Mouse (Mus musculus) cerebellum, adult 2 months (tissue): ENCODE measurements around the gene Kbtbd13.

Experiments
- CTCF ChIP-seq: fragments of 200-500 bp; IDR thresholded peaks from 2 replicates; pipeline ENCODE4 v1.5.1; 2011; ENCODE audit warnings: low read depth, mild to moderate bottlenecking, control low read depth, low read length, moderate library complexity, borderline replicate concordance; ENCODE audit not compliant: insufficient read depth
- POLR2A ChIP-seq: fragments of 200-500 bp; IDR thresholded peaks from 2 replicates; pipeline ENCODE4 v1.6.1; 2011; ENCODE audit warnings: low read length, control low read depth, borderline replicate concordance; ENCODE audit not compliant: insufficient read depth

DNA sequence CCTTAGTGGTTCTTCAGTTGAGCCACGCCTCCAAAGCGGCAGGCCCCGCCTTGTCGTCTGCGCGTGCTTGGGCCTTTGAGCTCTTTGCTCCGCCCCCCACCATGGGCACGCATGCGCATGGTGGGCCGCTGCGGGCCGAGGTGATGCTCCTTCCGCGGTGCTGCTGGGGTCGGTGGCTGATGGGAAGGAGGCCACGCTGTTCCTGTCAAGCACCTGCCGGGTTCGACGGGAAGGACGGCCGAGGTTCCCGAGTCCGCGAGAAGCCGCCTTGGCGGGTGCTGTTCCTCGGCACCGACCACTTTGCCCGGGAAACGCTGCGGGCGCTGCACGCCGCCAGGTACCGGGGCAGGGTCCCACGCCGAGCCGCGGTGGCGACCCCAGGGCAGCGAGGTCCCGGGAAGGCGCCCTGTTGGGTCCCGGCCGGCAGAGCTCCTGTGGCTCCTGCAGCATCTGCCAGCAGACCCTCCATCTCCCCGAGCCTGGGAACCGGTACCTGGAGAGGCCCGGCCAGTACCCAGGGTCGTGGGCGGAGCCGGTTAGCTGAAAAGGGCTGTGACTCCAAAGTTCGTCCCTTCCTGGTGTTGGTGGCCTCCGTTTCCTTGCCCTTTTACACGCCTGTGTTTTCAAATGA, 44.3 kb upstream of the Kbtbd13 start, which contains the start of gene Mtfmt:
- no peak for TF ChIP-seq CTCF
- TF ChIP-seq POLR2A: peak; percentile 95
